Mouse (Mus musculus) hindbrain, embryonic 12.5 days (tissue): Measurements from ENCODE around the gene Gltp. TPM values are rescaled to one million over a fixed set of nuclear protein-coding genes. Genes with fewer than 3 reads are reported as not detected.

Source experiments
- ATAC-seq: fragments of 200-750 bp; cut with Nextera tagmentation; 2 replicates; pipeline ENCODE4 v1.8.0; 2017; ENCODE audit warnings: moderate TSS enrichment; ENCODE audit not compliant: low FRiP score
- H3K27ac ChIP-seq: fragments of 300-500 bp; sonication (generic); 2 replicates; pipeline ENCODE4 v1.5.1; 2016; ENCODE audit warnings: mild to moderate bottlenecking
- H3K27me3 ChIP-seq: fragments of 300-500 bp; sonication (generic); 2 replicates; pipeline ENCODE4 v1.6.1; 2016; ENCODE audit warnings: mild to moderate bottlenecking
- H3K36me3 ChIP-seq: fragments of 300-500 bp; sonication (generic); 2 replicates; pipeline ENCODE4 v1.6.1; 2016; ENCODE audit warnings: mild to moderate bottlenecking
- H3K4me1 ChIP-seq: fragments of 300-500 bp; sonication (generic); 2 replicates; pipeline ENCODE4 v1.6.1; 2016
- H3K4me2 ChIP-seq: fragments of 300-500 bp; sonication (generic); replicated peaks from 2 replicates; pipeline ENCODE4 v1.6.1; 2016; ENCODE audit warnings: mild to moderate bottlenecking
- H3K4me3 ChIP-seq: fragments of 300-500 bp; sonication (generic); 2 replicates; pipeline ENCODE4 v1.5.1; 2016; ENCODE audit warnings: mild to moderate bottlenecking
- H3K9ac ChIP-seq: fragments of 300-500 bp; sonication (generic); 2 replicates; pipeline ENCODE4 v1.6.1; 2016; ENCODE audit warnings: mild to moderate bottlenecking, moderate library complexity
- H3K9me3 ChIP-seq: fragments of 300-500 bp; sonication (generic); replicated peaks from 2 replicates; pipeline ENCODE4 v1.6.1; 2016; ENCODE audit warnings: mild to moderate bottlenecking
- WGBS: fragments of 180-500 bp; shearing (Covaris S2); methylation state at CpG from one replicate; pipeline ENCODE4 v1.1.7; 2016; 5-methylcytosine and 5-hydroxymethylcytosine counted together
- polyA plus RNA-seq: library from polyadenylated mRNA; unstranded; fragments of >200 nt; fragmentation: Nextera tagmentation; extraction: Ambion mirVana; gene quantifications from 2 replicates; pipeline ENCODE4 v1.2.1, GENCODE M21; 2016

Gene Gltp
- polyA plus RNA-seq, 1 experiment from 2014 or later, result 63.3 TPM

DNA sequence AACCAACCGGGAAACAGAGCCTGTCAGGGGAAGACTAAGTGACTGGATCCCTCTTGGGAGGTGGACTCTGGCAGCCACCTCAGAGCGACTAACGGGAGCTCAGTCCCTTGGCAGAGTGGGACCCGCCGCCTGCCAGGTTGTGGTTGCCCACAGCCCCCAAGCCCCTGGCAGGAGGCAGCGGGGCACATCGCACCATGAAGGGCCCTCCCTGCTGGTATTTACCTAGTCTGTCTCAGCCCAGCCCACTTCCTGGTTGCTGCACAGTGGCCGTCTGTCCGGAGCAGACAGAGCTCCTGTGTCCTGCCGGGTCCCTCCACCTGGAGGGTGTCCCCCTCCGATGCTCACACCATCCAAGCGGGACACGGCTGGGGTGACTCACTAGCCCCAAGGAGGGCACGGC, 39.8 kb downstream of the Gltp start:
- Histone ChIP-seq H3K9ac (peak overlapping the region; percentile 25; the same call in 1 of the 2 replicates), H3K27me3 (peaks cover 31% of the 10 kb centered on the region), H3K4me2 (0 out of 2 replicates have a peak overlapping the region, but pooled peaks have one; percentile 13), H3K4me3 (no peak overlapping the region), H3K36me3 (no peaks in the 10 kb centered on the region), H3K4me1 (peaks cover 28% of the 10 kb centered on the region), H3K9me3 (no peaks in the 10 kb centered on the region), H3K27ac (0 out of 2 replicates have a peak overlapping the region, but pooled peaks have one; percentile 12)
- WGBS, result 49% methylated on average over 14 of the region's 14 CpGs
- ATAC-seq, result no peak

DNA sequence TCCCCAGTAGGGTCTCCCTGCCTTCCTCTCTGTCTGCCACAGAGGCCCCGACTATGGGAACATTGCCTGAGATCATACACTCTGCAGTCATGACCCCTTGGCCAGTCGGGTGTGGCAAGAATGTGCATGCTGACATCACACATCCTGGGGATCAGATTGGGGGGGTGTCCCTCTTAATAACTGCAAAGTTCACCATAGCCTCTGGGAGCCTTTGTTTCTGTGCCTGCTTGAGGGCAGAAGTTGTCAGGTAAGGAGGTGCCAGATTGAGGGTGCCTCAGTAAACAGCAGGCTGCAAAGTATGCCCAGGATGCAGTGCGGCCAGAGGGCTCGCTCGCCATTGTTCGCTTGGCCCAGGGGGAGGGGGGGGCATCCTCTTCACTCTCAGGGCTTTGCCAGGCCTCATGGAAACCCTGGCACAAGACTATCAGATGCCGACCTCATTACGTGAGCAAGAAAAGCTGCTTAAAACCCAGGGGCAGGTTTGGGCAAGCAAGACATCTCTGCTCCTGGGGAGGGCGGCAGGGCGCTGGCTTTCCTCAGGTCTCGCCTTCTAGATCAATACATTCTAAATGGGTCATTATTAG, 42.0 kb downstream of the Gltp start:
- no peaks in the 10 kb centered on the region for H3K36me3 ChIP-seq
- WGBS, result 68% methylated on average over 11 of the region's 11 CpGs
- peaks cover 31% of the 10 kb centered on the region for H3K4me1 ChIP-seq
- H3K27ac ChIP-seq, result no peak overlapping the region
- H3K9ac ChIP-seq, result no peak overlapping the region
- H3K27me3 ChIP-seq, result peaks cover 22% of the 10 kb centered on the region
- ATAC-seq, result no peak
- no peak overlapping the region for H3K4me3 ChIP-seq
- no peaks in the 10 kb centered on the region for H3K9me3 ChIP-seq
- H3K4me2 ChIP-seq, result no peak overlapping the region

GRCm38 (mm10) chr5:114647211-114647974, 43.4 kb downstream of the Gltp start:
- Histone ChIP-seq H3K27me3 (peaks cover 22% of the 10 kb centered on the region), H3K4me2 (peak overlapping the region; percentile 52), H3K9ac (no peak overlapping the region; the same call in 1 of the 2 replicates), H3K4me3 (peak overlapping the region; percentile 23), H3K4me1 (peaks cover 31% of the 10 kb centered on the region), H3K36me3 (no peaks in the 10 kb centered on the region), H3K27ac (no peak overlapping the region), H3K9me3 (no peaks in the 10 kb centered on the region)
- WGBS, result 4% methylated on average over 27 of the region's 27 CpGs
- ATAC-seq, result peak; percentile 49

DNA sequence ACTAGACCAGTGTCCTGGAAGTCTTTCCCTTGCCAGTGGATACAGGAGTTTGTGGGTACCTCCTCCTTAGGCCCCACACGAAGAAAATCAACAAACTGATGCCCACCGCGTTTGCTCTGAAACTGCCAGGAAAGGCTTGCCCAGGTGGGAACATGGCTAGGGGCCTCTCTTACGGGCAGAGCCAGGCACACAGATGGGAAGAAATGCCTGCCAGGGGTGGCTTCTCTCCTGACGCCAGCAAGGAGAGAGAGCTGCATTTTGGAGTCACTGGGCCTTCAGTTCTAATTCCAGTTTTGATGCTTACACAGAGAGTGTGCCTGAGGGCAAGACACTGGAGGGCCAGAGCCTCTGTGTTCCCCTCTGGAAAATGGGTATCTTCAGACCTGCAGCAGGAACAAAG, 44.9 kb downstream of the Gltp start:
- Histone ChIP-seq H3K9me3 (no peaks in the 10 kb centered on the region), H3K9ac (no peak overlapping the region), H3K4me3 (no peak overlapping the region), H3K36me3 (no peaks in the 10 kb centered on the region), H3K27ac (no peak overlapping the region), H3K4me1 (peaks cover 26% of the 10 kb centered on the region), H3K4me2 (no peak overlapping the region), H3K27me3 (peaks cover 22% of the 10 kb centered on the region)
- WGBS, result 86% methylated on average over 5 of the region's 5 CpGs
- ATAC-seq, result no peak

DNA sequence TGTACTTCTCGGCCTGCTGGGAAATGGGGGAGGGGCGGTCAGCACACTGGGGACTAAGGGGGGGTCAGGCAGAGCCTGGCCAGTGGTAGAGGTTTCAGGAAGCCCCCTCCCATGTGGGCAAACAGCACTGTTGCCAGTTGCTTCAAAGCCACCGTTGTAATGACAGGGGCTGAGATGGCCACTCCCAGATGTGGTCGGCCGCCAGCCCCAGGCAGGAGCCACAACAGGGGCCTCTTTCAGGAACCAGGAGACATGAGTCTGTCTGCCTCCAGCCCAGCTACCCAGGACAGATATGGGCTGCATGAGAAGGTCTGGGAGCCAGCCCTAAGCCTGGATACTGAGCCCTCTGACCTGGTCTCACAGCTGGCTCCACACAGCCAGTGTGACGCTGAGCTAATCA, 45.9 kb downstream of the Gltp start:
- no peak for ATAC-seq
- peaks cover 19% of the 10 kb centered on the region for H3K27me3 ChIP-seq
- 55% methylated on average over 6 of the region's 6 CpGs for WGBS
- no peaks in the 10 kb centered on the region for H3K36me3 ChIP-seq
- no peak overlapping the region for H3K4me3 ChIP-seq
- no peak overlapping the region for H3K27ac ChIP-seq
- H3K4me2 ChIP-seq, result no peak overlapping the region; the same call in 1 of the 2 replicates
- H3K4me1 ChIP-seq, result peaks cover 16% of the 10 kb centered on the region; the same call in 1 of the 2 replicates
- H3K9ac ChIP-seq, result no peak overlapping the region
- no peaks in the 10 kb centered on the region for H3K9me3 ChIP-seq

DNA sequence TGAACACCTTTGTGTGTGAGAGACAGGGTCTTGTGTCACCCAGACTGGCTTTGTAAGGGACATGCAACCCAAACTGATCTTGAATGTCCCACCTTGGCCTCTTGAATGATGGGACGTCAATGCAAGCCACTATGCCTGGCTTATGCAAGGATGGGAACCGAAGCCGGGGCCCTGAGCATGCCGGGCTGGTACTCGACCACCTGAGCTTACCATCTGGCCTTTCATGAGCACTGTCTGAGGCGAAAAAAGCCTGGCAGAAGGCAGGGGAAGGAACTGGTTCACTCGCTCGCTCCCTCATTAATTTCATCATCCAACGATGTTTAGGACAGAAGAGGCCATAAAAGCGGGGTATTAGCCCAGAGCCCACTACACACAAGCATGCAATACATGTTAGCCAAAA, 50.0 kb downstream of the Gltp start:
- Histone ChIP-seq H3K27me3 (peaks cover 14% of the 10 kb centered on the region), H3K9me3 (no peaks in the 10 kb centered on the region), H3K9ac (no peak overlapping the region; the same call in 1 of the 2 replicates), H3K27ac (no peak overlapping the region), H3K4me3 (no peak overlapping the region), H3K4me2 (no peak overlapping the region), H3K4me1 (peaks cover 8% of the 10 kb centered on the region; the same call in 1 of the 2 replicates), H3K36me3 (no peaks in the 10 kb centered on the region)
- whole genome bisulfite sequencing, result 78% methylated on average over 10 of the region's 10 CpGs
- no peak for ATAC-seq

DNA sequence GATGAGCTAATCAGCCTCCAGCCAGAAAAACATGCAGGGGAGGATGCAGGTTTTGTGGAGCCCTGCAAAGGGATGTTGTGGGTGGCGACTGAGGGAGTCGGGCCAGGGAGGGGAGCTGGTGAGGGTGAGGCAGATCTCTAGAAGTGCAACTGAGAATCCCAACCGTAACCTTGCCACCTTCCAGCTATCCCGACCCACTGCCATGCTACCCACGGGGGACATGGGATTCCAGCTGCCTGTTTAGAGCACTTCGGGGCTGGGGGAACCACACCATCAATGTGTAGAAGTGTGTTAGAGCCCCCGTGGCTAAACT, 51.2 kb downstream of the Gltp start:
- peak; percentile 47; the same call in 1 of the 2 replicates for ATAC-seq
- H3K36me3 ChIP-seq, result no peaks in the 10 kb centered on the region
- peaks cover 16% of the 10 kb centered on the region for H3K27me3 ChIP-seq
- WGBS, result 29% methylated on average over 7 of the region's 7 CpGs
- H3K4me2 ChIP-seq, result peak overlapping the region; percentile 46; the same call in 1 of the 2 replicates
- H3K27ac ChIP-seq, result no peak overlapping the region
- H3K9me3 ChIP-seq, result no peaks in the 10 kb centered on the region
- no peak overlapping the region for H3K9ac ChIP-seq
- H3K4me3 ChIP-seq, result no peak overlapping the region
- H3K4me1 ChIP-seq, result peaks cover 5% of the 10 kb centered on the region; the same call in 1 of the 2 replicates

GRCm38 (mm10) chr5:114638769-114639644, 51.8 kb downstream of the Gltp start:
- peaks cover 16% of the 10 kb centered on the region for H3K27me3 ChIP-seq
- H3K4me1 ChIP-seq, result peaks cover 5% of the 10 kb centered on the region; the same call in 1 of the 2 replicates
- H3K4me3 ChIP-seq, result no peak overlapping the region
- no peak overlapping the region for H3K9ac ChIP-seq
- no peaks in the 10 kb centered on the region for H3K9me3 ChIP-seq
- H3K36me3 ChIP-seq, result no peaks in the 10 kb centered on the region
- H3K27ac ChIP-seq, result no peak overlapping the region
- peak overlapping the region; percentile 46 for H3K4me2 ChIP-seq
- 19% methylated on average over 22 of the region's 22 CpGs for WGBS
- ATAC-seq, result peak; percentile 82

GRCm38 (mm10) chr5:114636091-114636490, 54.7 kb downstream of the Gltp start:
- ATAC-seq, result no peak
- no peaks in the 10 kb centered on the region for H3K9me3 ChIP-seq
- peaks cover 16% of the 10 kb centered on the region for H3K27me3 ChIP-seq
- 82% methylated on average over 25 of the region's 25 CpGs for WGBS
- no peaks in the 10 kb centered on the region for H3K36me3 ChIP-seq
- no peak overlapping the region for H3K27ac ChIP-seq
- no peak overlapping the region for H3K4me2 ChIP-seq
- no peak overlapping the region for H3K9ac ChIP-seq
- peaks cover 5% of the 10 kb centered on the region; the same call in 1 of the 2 replicates for H3K4me1 ChIP-seq
- no peak overlapping the region for H3K4me3 ChIP-seq

DNA sequence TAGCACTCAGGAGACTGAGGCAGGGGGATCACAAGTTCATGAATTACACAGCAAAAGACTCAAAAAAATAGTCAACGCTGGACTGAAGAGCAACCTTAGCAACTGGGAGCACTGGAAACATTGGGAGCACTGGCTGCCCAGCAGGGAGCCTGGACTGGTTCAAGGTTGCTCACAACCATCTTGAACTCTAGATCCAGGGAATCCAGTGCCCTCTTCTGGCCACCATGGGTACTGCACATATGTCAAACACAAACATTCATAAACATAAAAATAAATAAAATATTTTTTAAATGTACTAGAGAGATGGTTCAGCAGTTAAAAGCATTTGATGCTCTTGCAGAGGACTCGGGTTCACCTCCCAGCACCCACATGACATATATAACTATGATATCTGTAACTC, 59.4 kb downstream of the Gltp start:
- no peak overlapping the region for H3K27ac ChIP-seq
- WGBS, result 54% methylated on average over 2 of the region's 2 CpGs
- ATAC-seq, result no peak

GRCm38 (mm10) chr5:114625590-114625989, 65.2 kb downstream of the Gltp start:
- H3K27me3 ChIP-seq, result peaks cover 12% of the 10 kb centered on the region; the same call in 1 of the 2 replicates
- no peaks in the 10 kb centered on the region for H3K36me3 ChIP-seq
- WGBS, result 29% methylated on average over 3 of the region's 3 CpGs
- no peak overlapping the region for H3K27ac ChIP-seq
- ATAC-seq, result no peak
- H3K4me3 ChIP-seq, result no peak overlapping the region
- H3K9me3 ChIP-seq, result no peaks in the 10 kb centered on the region
- H3K4me2 ChIP-seq, result no peak overlapping the region
- no peaks in the 10 kb centered on the region for H3K4me1 ChIP-seq
- no peak overlapping the region for H3K9ac ChIP-seq

More for the DNA sequence above, 59.4 kb downstream of the Gltp start:
- Histone ChIP-seq H3K9me3 (no peaks in the 10 kb centered on the region), H3K36me3 (no peaks in the 10 kb centered on the region), H3K4me2 (no peak overlapping the region), H3K27me3 (0 out of 2 replicates have a peak, but pooled peaks cover 6% of the 10 kb centered on the region), H3K9ac (no peak overlapping the region), H3K4me1 (no peaks in the 10 kb centered on the region), H3K4me3 (no peak overlapping the region)

DNA sequence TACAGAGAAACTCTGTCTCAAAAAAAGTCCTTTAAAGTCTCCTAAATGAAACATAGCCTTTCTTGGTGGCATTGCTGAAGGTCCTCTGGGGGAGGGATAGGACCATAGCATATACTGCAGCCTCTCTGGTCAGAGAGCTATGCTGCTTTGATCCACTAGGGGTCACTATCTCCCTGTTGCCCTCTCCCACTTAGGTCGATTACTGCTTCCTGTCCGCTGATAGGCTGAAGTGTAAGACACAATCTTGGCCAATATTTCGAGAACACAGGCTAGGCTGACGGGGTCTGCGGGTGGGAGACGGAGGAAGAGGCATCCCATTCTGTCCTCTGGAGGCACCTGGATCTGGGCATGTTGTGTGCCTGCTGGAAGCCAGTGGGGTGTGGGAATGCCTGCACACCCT, 70.5 kb downstream of the Gltp start:
- no peaks in the 10 kb centered on the region for H3K36me3 ChIP-seq
- H3K9me3 ChIP-seq, result no peaks in the 10 kb centered on the region
- 50% methylated on average over 6 of the region's 6 CpGs for WGBS
- H3K27ac ChIP-seq, result no peak overlapping the region
- no peak overlapping the region for H3K4me3 ChIP-seq
- no peak for ATAC-seq
- peaks cover 8% of the 10 kb centered on the region; the same call in 1 of the 2 replicates for H3K27me3 ChIP-seq
- no peak overlapping the region for H3K4me2 ChIP-seq
- H3K4me1 ChIP-seq, result no peaks in the 10 kb centered on the region
- H3K9ac ChIP-seq, result no peak overlapping the region
